8 mouse cellular contexts compared by ENCODE assay signal in the genomic region with DNA sequence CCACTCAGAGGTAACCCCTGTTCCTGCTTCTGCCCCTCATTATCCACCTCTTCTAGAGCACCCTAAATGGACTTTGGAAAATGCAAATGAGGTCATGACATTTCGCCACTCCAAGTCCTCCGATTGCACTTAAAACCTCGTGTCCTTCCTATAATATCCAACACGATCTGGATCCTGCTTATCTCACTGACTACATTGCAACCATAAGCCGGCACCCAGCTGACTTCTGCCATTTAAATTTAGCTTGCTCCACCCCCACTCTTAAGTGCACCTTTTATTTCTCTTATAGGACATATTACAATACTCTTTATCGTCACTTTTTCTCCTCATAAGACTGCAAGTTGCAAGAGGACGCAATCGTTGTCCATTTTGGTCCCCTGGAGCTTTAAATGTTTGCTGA. TPM values are rescaled to one million over a fixed set of nuclear protein-coding genes. Genes with fewer than 3 reads are reported as not detected.
A peak's percentile ranks its signal among the peaks of the same experiment; 100 is the strongest.
DNase-seq lines count a peak whose midpoint lies in the region; ATAC-seq lines count a peak whose summit lies in the region.

No protein-coding gene starts in this region.

- no peak for DNase-seq in heart, adult 9 months (ENCODE audit: low spot score in 2 of 2)
- no peak for DNase-seq in embryonic facial prominence, embryonic 11.5 days (ENCODE audit: low spot score)
- no peak for DNase-seq in midbrain, embryonic 14.5 days
- no peak for DNase-seq in embryo, embryonic 11 days
- DNase-seq in layer of hippocampus, adult 18-20 months (ENCODE audit: low spot score in 2 of 2), result no peak
- DNase-seq in T-cell, adult 2 months (ENCODE audit: low spot score), result no peak

- H3K9me3 ChIP-seq in heart, embryonic 13.5 days, result 0 out of 2 replicates have a peak, but pooled peaks cover 2% of the 10 kb centered on the region
- no peaks in the 10 kb centered on the region for H3K9me3 ChIP-seq in embryonic facial prominence, embryonic 11.5 days (replicated peaks; ENCODE audit: control insufficient read depth, low read length)
- no peaks in the 10 kb centered on the region for H3K9me3 ChIP-seq in hindbrain, embryonic 16.5 days (ENCODE audit: control insufficient read depth, low read length)
- H3K9me3 ChIP-seq in midbrain, embryonic 14.5 days (ENCODE audit: control insufficient read depth, low read length), result no peaks in the 10 kb centered on the region

- no peaks in the 10 kb centered on the region for H3K27me3 ChIP-seq in heart, embryonic 13.5 days (replicated peaks)
- H3K27me3 ChIP-seq in embryonic facial prominence, embryonic 11.5 days (ENCODE audit: control insufficient read depth, insufficient read depth, low read length), result no peaks in the 10 kb centered on the region
- no peaks in the 10 kb centered on the region for H3K27me3 ChIP-seq in hindbrain, embryonic 16.5 days (replicated peaks; ENCODE audit: control insufficient read depth, insufficient read depth, low read length)
- no peaks in the 10 kb centered on the region for H3K27me3 ChIP-seq in midbrain, embryonic 14.5 days (ENCODE audit: control insufficient read depth, insufficient read depth, low read length)

- peaks cover 19% of the 10 kb centered on the region for H3K4me1 ChIP-seq in heart, embryonic 13.5 days
- H3K4me1 ChIP-seq in embryonic facial prominence, embryonic 11.5 days (ENCODE audit: control insufficient read depth, insufficient read depth, low read length), result no peaks in the 10 kb centered on the region
- H3K4me1 ChIP-seq in hindbrain, embryonic 16.5 days (ENCODE audit: control insufficient read depth, insufficient read depth, low read depth, low read length), result peaks cover 5% of the 10 kb centered on the region; the same call in 1 of the 2 replicates
- H3K4me1 ChIP-seq in midbrain, embryonic 14.5 days (ENCODE audit: control insufficient read depth, insufficient read depth, low read length), result 0 out of 2 replicates have a peak, but pooled peaks cover 10% of the 10 kb centered on the region

- peak overlapping the region; percentile 71 for H3K4me2 ChIP-seq in heart, embryonic 13.5 days
- peak overlapping the region; percentile 38; the same call in 1 of the 2 replicates for H3K4me2 ChIP-seq in embryonic facial prominence, embryonic 11.5 days (ENCODE audit: low read depth, low read length)
- H3K4me2 ChIP-seq in hindbrain, embryonic 16.5 days (ENCODE audit: low read length), result peak overlapping the region; percentile 62
- H3K4me2 ChIP-seq in midbrain, embryonic 14.5 days (ENCODE audit: low read length), result peak overlapping the region; percentile 57

- no peak for ATAC-seq in heart, embryonic 13.5 days (ENCODE audit: extremely low read depth, insufficient number of reproducible peaks, low FRiP score, low TSS enrichment)
- no peak for ATAC-seq in embryonic facial prominence, embryonic 11.5 days (replicated peaks; ENCODE audit: insufficient number of reproducible peaks, low FRiP score, low TSS enrichment, low read depth)
- ATAC-seq in hindbrain, embryonic 16.5 days, result no peak
- no peak for ATAC-seq in midbrain, embryonic 14.5 days (ENCODE audit: low FRiP score, low TSS enrichment)

- peaks cover 47% of the 10 kb centered on the region for H3K36me3 ChIP-seq in heart, embryonic 13.5 days
- H3K36me3 ChIP-seq in embryonic facial prominence, embryonic 11.5 days (replicated peaks; ENCODE audit: control insufficient read depth, insufficient read depth, low read depth, low read length), result peaks cover 8% of the 10 kb centered on the region
- H3K36me3 ChIP-seq in hindbrain, embryonic 16.5 days (ENCODE audit: control insufficient read depth, insufficient read depth, low read length), result peaks cover 19% of the 10 kb centered on the region
- peaks cover 38% of the 10 kb centered on the region for H3K36me3 ChIP-seq in midbrain, embryonic 14.5 days (ENCODE audit: control insufficient read depth, insufficient read depth, low read length)

- peak overlapping the region; percentile 66 for H3K4me3 ChIP-seq in heart, embryonic 13.5 days
- H3K4me3 ChIP-seq in embryonic facial prominence, embryonic 11.5 days (ENCODE audit: low read depth, low read length), result peak overlapping the region; percentile 57
- peak overlapping the region; percentile 48 for H3K4me3 ChIP-seq in hindbrain, embryonic 16.5 days (ENCODE audit: low read length)
- peak overlapping the region; percentile 64 for H3K4me3 ChIP-seq in midbrain, embryonic 14.5 days (replicated peaks; ENCODE audit: low read depth, low read length)

- 71% methylated on average over 8 of the region's 8 CpGs for WGBS in heart, embryonic 13.5 days
- WGBS in embryonic facial prominence, embryonic 11.5 days, result 84% methylated on average over 8 of the region's 8 CpGs
- 87% methylated on average over 8 of the region's 8 CpGs for WGBS in hindbrain, embryonic 16.5 days
- 87% methylated on average over 8 of the region's 8 CpGs for WGBS in midbrain, embryonic 14.5 days

- peak overlapping the region; percentile 86 for H3K9ac ChIP-seq in heart, embryonic 13.5 days
- no peak overlapping the region for H3K9ac ChIP-seq in embryonic facial prominence, embryonic 11.5 days (replicated peaks; ENCODE audit: low read length)
- peak overlapping the region; percentile 71; the same call in 1 of the 2 replicates for H3K9ac ChIP-seq in hindbrain, embryonic 16.5 days (ENCODE audit: low read depth, low read length)
- peak overlapping the region; percentile 75 for H3K9ac ChIP-seq in midbrain, embryonic 14.5 days (replicated peaks; ENCODE audit: low read length)

- peak overlapping the region; percentile 94 for H3K27ac ChIP-seq in heart, embryonic 13.5 days (replicated peaks)
- no peak overlapping the region for H3K27ac ChIP-seq in embryonic facial prominence, embryonic 11.5 days (replicated peaks; ENCODE audit: low read depth, low read length)
- peak overlapping the region; percentile 91 for H3K27ac ChIP-seq in hindbrain, embryonic 16.5 days (ENCODE audit: low read depth, low read length)
- H3K27ac ChIP-seq in midbrain, embryonic 14.5 days (replicated peaks; ENCODE audit: low read depth, low read length), result peak overlapping the region; percentile 97

RNA-seq across cellular contexts. Expression of gene Zfp784, which starts 0.8 kb away (rescaled TPM):
- polyA plus RNA-seq in heart, embryonic 13.5 days (2015; fragmentation: Nextera tagmentation; extraction: Ambion mirVana), result 5.4 and 5.7 TPM in 2 replicates
- polyA plus RNA-seq in embryonic facial prominence, embryonic 11.5 days (2014; fragmentation: Nextera tagmentation; extraction: Ambion mirVana), result 2.7 and 3.3 TPM in 2 replicates
- 9.7 and 10.2 TPM in 2 replicates for polyA plus RNA-seq in hindbrain, embryonic 16.5 days (2015; fragmentation: Nextera tagmentation; extraction: Ambion mirVana)
- polyA plus RNA-seq in midbrain, embryonic 14.5 days (2014; fragmentation: Nextera tagmentation; extraction: Ambion mirVana), result 9.1 and 10.8 TPM in 2 replicates
- 1 to 10 TPM; 4.3 to 5.1 TPM for total RNA-seq in layer of hippocampus, adult 18-20 months (2021)

RNA-seq across cellular contexts. Expression of gene 4632433K11Rik, which starts 3.5 kb away (rescaled TPM):
- polyA plus RNA-seq in heart, embryonic 13.5 days (2015; fragmentation: Nextera tagmentation; extraction: Ambion mirVana), result not detected in 2 replicates
- polyA plus RNA-seq in embryonic facial prominence, embryonic 11.5 days (2014; fragmentation: Nextera tagmentation; extraction: Ambion mirVana), result not detected in 2 replicates
- not detected in 2 replicates for polyA plus RNA-seq in hindbrain, embryonic 16.5 days (2015; fragmentation: Nextera tagmentation; extraction: Ambion mirVana)
- polyA plus RNA-seq in midbrain, embryonic 14.5 days (2014; fragmentation: Nextera tagmentation; extraction: Ambion mirVana), result not detected in 2 replicates
- total RNA-seq in layer of hippocampus, adult 18-20 months (2021), result under 1 TPM in 1 of 2 experiments, not detected in 1; 0.45 TPM

RNA-seq across cellular contexts. Expression of gene Zfp580, which starts 13.9 kb away (rescaled TPM):
- 16.4 and 18.7 TPM in 2 replicates for polyA plus RNA-seq in heart, embryonic 13.5 days (2015; fragmentation: Nextera tagmentation; extraction: Ambion mirVana)
- 25.0 and 32.3 TPM in 2 replicates for polyA plus RNA-seq in embryonic facial prominence, embryonic 11.5 days (2014; fragmentation: Nextera tagmentation; extraction: Ambion mirVana)
- 103 and 108 TPM in 2 replicates for polyA plus RNA-seq in hindbrain, embryonic 16.5 days (2015; fragmentation: Nextera tagmentation; extraction: Ambion mirVana)
- polyA plus RNA-seq in midbrain, embryonic 14.5 days (2014; fragmentation: Nextera tagmentation; extraction: Ambion mirVana), result 104 and 105 TPM in 2 replicates
- 10 to 100 TPM; 28.7 to 31.7 TPM for total RNA-seq in layer of hippocampus, adult 18-20 months (2021)

RNA-seq across cellular contexts. Expression of gene Ccdc106, which starts 17.1 kb away (rescaled TPM):
- polyA plus RNA-seq in heart, embryonic 13.5 days (2015; fragmentation: Nextera tagmentation; extraction: Ambion mirVana), result 2.1 and 4.2 TPM in 2 replicates
- polyA plus RNA-seq in embryonic facial prominence, embryonic 11.5 days (2014; fragmentation: Nextera tagmentation; extraction: Ambion mirVana), result 14.9 and 15.1 TPM in 2 replicates
- polyA plus RNA-seq in hindbrain, embryonic 16.5 days (2015; fragmentation: Nextera tagmentation; extraction: Ambion mirVana), result 67.3 and 74.5 TPM in 2 replicates
- 47.0 and 63.6 TPM in 2 replicates for polyA plus RNA-seq in midbrain, embryonic 14.5 days (2014; fragmentation: Nextera tagmentation; extraction: Ambion mirVana)
- total RNA-seq in layer of hippocampus, adult 18-20 months (2021), result 10 to 100 TPM; 60.6 to 68.5 TPM

RNA-seq across cellular contexts. Expression of gene Zfp865, which starts 17.3 kb away (rescaled TPM):
- 3.8 and 4.4 TPM in 2 replicates for polyA plus RNA-seq in heart, embryonic 13.5 days (2015; fragmentation: Nextera tagmentation; extraction: Ambion mirVana)
- polyA plus RNA-seq in embryonic facial prominence, embryonic 11.5 days (2014; fragmentation: Nextera tagmentation; extraction: Ambion mirVana), result 4.5 and 5.9 TPM in 2 replicates
- 5.8 and 6.9 TPM in 2 replicates for polyA plus RNA-seq in hindbrain, embryonic 16.5 days (2015; fragmentation: Nextera tagmentation; extraction: Ambion mirVana)
- 6.8 and 8.3 TPM in 2 replicates for polyA plus RNA-seq in midbrain, embryonic 14.5 days (2014; fragmentation: Nextera tagmentation; extraction: Ambion mirVana)
- total RNA-seq in layer of hippocampus, adult 18-20 months (2021), result 10 to 100 TPM; 35.9 TPM
